Mouse (Mus musculus): Measurements from ENCODE around the gene 1700069L16Rik. TPM values are rescaled to one million over a fixed set of nuclear protein-coding genes. Genes with fewer than 3 reads are reported as not detected.

1700069L16Rik gene
- polyA plus RNA-seq, 1 experiment from 2014 or later, result not detected

- peak; percentile 60 for DNase-seq (ENCODE audit: low spot score)
- TF ChIP-seq CTCF (IDR thresholded peaks at IDR 0.05; ENCODE audit: low read depth), result peak; percentile 37; the same call in 1 of the 2 replicates
- H3K9ac ChIP-seq (ENCODE audit: low read depth, low read length), result peak within 1 kb of the TSS; percentile 32; the same call in 1 of the 2 replicates
- no peaks in the 10 kb centered on the region for H3K36me3 ChIP-seq (ENCODE audit: insufficient read depth, low read length)
- ATAC-seq (replicated peaks; ENCODE audit: low FRiP score, low read depth), result no peak
- peak within 1 kb of the TSS; percentile 31 for H3K4me3 ChIP-seq (replicated peaks; ENCODE audit: low read depth, low read length)
- peak within 1 kb of the TSS; percentile 48 for H3K4me2 ChIP-seq (ENCODE audit: low read length)
- WGBS, result 6% methylated on average over 30 of the region's 30 CpGs
- H3K4me1 ChIP-seq (replicated peaks; ENCODE audit: insufficient read depth, low read length), result peaks cover 8% of the 10 kb centered on the region
- no peaks in the 10 kb centered on the region for H3K27me3 ChIP-seq (ENCODE audit: insufficient read depth, low read length)
- H3K27ac ChIP-seq, result no peak within 1 kb of the TSS
- no peaks in the 10 kb centered on the region for H3K9me3 ChIP-seq (replicated peaks; ENCODE audit: low read length)
Observed at GRCm38 (mm10) chr5:113650035-113650865, 74.3 kb downstream of the 1700069L16Rik start, which contains the start of gene Cmklr1. TSS of gene Cmklr1 (minus strand) at chr5:113650426.

GRCm38 (mm10) chr5:113648647-113649211, 75.8 kb downstream of the 1700069L16Rik start:
- no peaks in the 10 kb centered on the region for H3K9me3 ChIP-seq (replicated peaks; ENCODE audit: low read length)
- ATAC-seq (replicated peaks; ENCODE audit: low FRiP score, low read depth), result no peak
- TF ChIP-seq CTCF (IDR thresholded peaks at IDR 0.05; ENCODE audit: low read depth), result no peak
- DNase-seq (ENCODE audit: low spot score), result no peak
- H3K27me3 ChIP-seq (ENCODE audit: insufficient read depth, low read length), result no peaks in the 10 kb centered on the region
- H3K4me2 ChIP-seq (ENCODE audit: low read length), result peak overlapping the region; percentile 36
- WGBS, result 73% methylated on average over 5 of the region's 5 CpGs
- no peaks in the 10 kb centered on the region for H3K36me3 ChIP-seq (ENCODE audit: insufficient read depth, low read length)
- no peak overlapping the region for H3K4me3 ChIP-seq (replicated peaks; ENCODE audit: low read depth, low read length)
- peaks cover 8% of the 10 kb centered on the region for H3K4me1 ChIP-seq (replicated peaks; ENCODE audit: insufficient read depth, low read length)
- no peak overlapping the region for H3K27ac ChIP-seq
- H3K9ac ChIP-seq (ENCODE audit: low read depth, low read length), result no peak overlapping the region

- ATAC-seq (replicated peaks; ENCODE audit: low FRiP score, low read depth) (no peak), DNase-seq (ENCODE audit: low spot score) (no peak)
- WGBS, result 81% methylated on average over 8 of the region's 8 CpGs
- H3K36me3 ChIP-seq (ENCODE audit: insufficient read depth, low read length), result no peaks in the 10 kb centered on the region
- H3K9ac ChIP-seq (ENCODE audit: low read depth, low read length), result no peak overlapping the region
- no peak for TF ChIP-seq CTCF (IDR thresholded peaks at IDR 0.05; ENCODE audit: low read depth)
- H3K27ac ChIP-seq, result no peak overlapping the region
- H3K27me3 ChIP-seq (ENCODE audit: insufficient read depth, low read length), result no peaks in the 10 kb centered on the region
- H3K4me3 ChIP-seq (replicated peaks; ENCODE audit: low read depth, low read length), result no peak overlapping the region
- H3K9me3 ChIP-seq (replicated peaks; ENCODE audit: low read length), result no peaks in the 10 kb centered on the region
- H3K4me1 ChIP-seq (replicated peaks; ENCODE audit: insufficient read depth, low read length), result peaks cover 8% of the 10 kb centered on the region
- no peak overlapping the region for H3K4me2 ChIP-seq (ENCODE audit: low read length)
Observed at GRCm38 (mm10) chr5:113647141-113647540, 77.4 kb downstream of the 1700069L16Rik start.

GRCm38 (mm10) chr5:113644520-113644919, 80.1 kb downstream of the 1700069L16Rik start:
- no peak for TF ChIP-seq CTCF (IDR thresholded peaks at IDR 0.05; ENCODE audit: low read depth)
- Histone ChIP-seq H3K9ac (ENCODE audit: low read depth, low read length) (no peak overlapping the region), H3K4me3 (replicated peaks; ENCODE audit: low read depth, low read length) (no peak overlapping the region), H3K27ac (no peak overlapping the region), H3K4me2 (ENCODE audit: low read length) (no peak overlapping the region), H3K4me1 (replicated peaks; ENCODE audit: insufficient read depth, low read length) (no peaks in the 10 kb centered on the region), H3K27me3 (ENCODE audit: insufficient read depth, low read length) (no peaks in the 10 kb centered on the region), H3K9me3 (replicated peaks; ENCODE audit: low read length) (no peaks in the 10 kb centered on the region), H3K36me3 (ENCODE audit: insufficient read depth, low read length) (no peaks in the 10 kb centered on the region)
- 0 out of 2 replicates have a peak, but pooled peaks have one; percentile 10 for ATAC-seq (replicated peaks; ENCODE audit: low FRiP score, low read depth)
- 89% methylated on average over 4 of the region's 4 CpGs for WGBS
- no peak for DNase-seq (ENCODE audit: low spot score)

- H3K4me2 ChIP-seq (ENCODE audit: low read length), result no peak overlapping the region
- no peak overlapping the region for H3K4me3 ChIP-seq (replicated peaks; ENCODE audit: low read depth, low read length)
- no peaks in the 10 kb centered on the region for H3K9me3 ChIP-seq (replicated peaks; ENCODE audit: low read length)
- TF ChIP-seq CTCF (IDR thresholded peaks at IDR 0.05; ENCODE audit: low read depth), result no peak
- no peaks in the 10 kb centered on the region for H3K27me3 ChIP-seq (ENCODE audit: insufficient read depth, low read length)
- 42% methylated on average over 18 of the region's 18 CpGs for WGBS
- no peak overlapping the region for H3K27ac ChIP-seq
- DNase-seq (ENCODE audit: low spot score) (peak; percentile 49), ATAC-seq (replicated peaks; ENCODE audit: low FRiP score, low read depth) (peak; percentile 76; the same call in 1 of the 2 replicates)
- H3K4me1 ChIP-seq (replicated peaks; ENCODE audit: insufficient read depth, low read length), result no peaks in the 10 kb centered on the region
- no peak overlapping the region for H3K9ac ChIP-seq (ENCODE audit: low read depth, low read length)
- no peaks in the 10 kb centered on the region for H3K36me3 ChIP-seq (ENCODE audit: insufficient read depth, low read length)
Observed at GRCm38 (mm10) chr5:113643107-113643848, 81.3 kb downstream of the 1700069L16Rik start.

Other genes with a start within 250 kb of the 1700069L16Rik start
- gene Wscd2, start 234.4 kb downstream of the 1700069L16Rik start, polyA plus RNA-seq (2015; fragmentation: Nextera tagmentation; extraction: Ambion mirVana), result 1.7 and 2.0 TPM in 2 replicates
- 7.5 and 8.3 TPM in 2 replicates for gene Cmklr1, start 74.3 kb downstream of the 1700069L16Rik start, polyA plus RNA-seq (2015; fragmentation: Nextera tagmentation; extraction: Ambion mirVana)
- 5.4 TPM in 2 replicates for gene Ficd, start 11.0 kb upstream of the 1700069L16Rik start, polyA plus RNA-seq (2015; fragmentation: Nextera tagmentation; extraction: Ambion mirVana)
- 27.2 and 27.7 TPM in 2 replicates for gene Sart3, start 47.7 kb upstream of the 1700069L16Rik start, polyA plus RNA-seq (2015; fragmentation: Nextera tagmentation; extraction: Ambion mirVana)
- gene Iscu, start 48.0 kb upstream of the 1700069L16Rik start, polyA plus RNA-seq (2015; fragmentation: Nextera tagmentation; extraction: Ambion mirVana), result 187 and 202 TPM in 2 replicates
- 37.3 and 40.4 TPM in 2 replicates for gene Tmem119, start 75.7 kb upstream of the 1700069L16Rik start, polyA plus RNA-seq (2015; fragmentation: Nextera tagmentation; extraction: Ambion mirVana)
- gene Selplg, start 107.9 kb upstream of the 1700069L16Rik start, polyA plus RNA-seq (2015; fragmentation: Nextera tagmentation; extraction: Ambion mirVana), result 2.1 and 2.4 TPM in 2 replicates
- 69.5 and 86.7 TPM in 2 replicates for gene Coro1c, start 184.0 kb upstream of the 1700069L16Rik start, polyA plus RNA-seq (2015; fragmentation: Nextera tagmentation; extraction: Ambion mirVana)

Data from kidney, postnatal 0 days (tissue).